In the genomic region with DNA sequence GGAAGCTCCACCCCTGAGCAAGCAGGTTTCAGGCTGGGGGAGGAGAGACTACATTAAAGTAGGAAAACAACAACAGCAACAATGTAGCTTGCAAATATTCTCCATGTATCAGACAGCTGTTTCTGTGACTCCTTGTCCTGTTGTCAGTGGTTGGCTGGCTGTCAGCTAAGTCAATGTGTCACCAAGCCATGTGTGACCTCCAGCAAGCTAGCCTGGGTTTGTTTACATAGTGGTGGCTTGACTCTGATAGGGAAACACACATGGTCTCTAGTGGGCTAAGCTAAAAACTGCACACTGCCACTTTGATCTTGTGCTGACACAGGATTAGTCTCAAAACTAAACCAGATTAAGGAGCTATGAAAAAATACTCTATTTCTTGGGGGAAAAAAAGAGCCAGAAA, we compare ENCODE assay signal across 15 mouse cellular contexts.
DNase-seq lines count a peak whose midpoint lies in the region; ATAC-seq and TF ChIP-seq lines count a peak whose summit lies in the region.
"Had no signal": no experiment of that assay in that cellular context is flagged by ENCODE, and none has a peak within 500 bp of the region (broad histone marks: within the 10 kb centered on the region; RNA-seq: fewer than 3 reads in every experiment).

No protein-coding gene starts in this region.

- H3K27me3 ChIP-seq in kidney, adult 2 months (replicated peaks; ENCODE audit: control insufficient read depth, insufficient read depth, low read length): no peaks in the 10 kb centered on the region
- no peaks in the 10 kb centered on the region for H3K27me3 ChIP-seq in lung, embryonic 16.5 days (ENCODE audit: control insufficient read depth, insufficient read depth, low read depth, low read length)
- H3K27me3 ChIP-seq: limb, embryonic 13.5 days; midbrain, embryonic 15.5 days had no signal

- 0 out of 2 replicates have a peak overlapping the region, but pooled peaks have one; percentile 12 for H3K4me2 ChIP-seq in lung, embryonic 16.5 days (ENCODE audit: low read depth, low read length)
- H3K4me2 ChIP-seq: limb, embryonic 13.5 days; midbrain, embryonic 15.5 days had no signal

- ATAC-seq in lung, embryonic 16.5 days (ENCODE audit: low read depth): peak; percentile 69
- ATAC-seq in frontal cortex, adult (ENCODE audit: low TSS enrichment): no peak
- no peak for ATAC-seq in megakaryocyte, adult 5-6 weeks (ENCODE audit: poor library complexity, severe bottlenecking)
- ATAC-seq: midbrain, embryonic 15.5 days had no signal

- H3K9me3 ChIP-seq in lung, embryonic 16.5 days (ENCODE audit: control insufficient read depth, low read length): no peaks in the 10 kb centered on the region
- H3K9me3 ChIP-seq: limb, embryonic 13.5 days; midbrain, embryonic 15.5 days had no signal

- no peaks in the 10 kb centered on the region for H3K4me1 ChIP-seq in kidney, adult 2 months (ENCODE audit: control insufficient read depth, insufficient read depth, low read length)
- no peaks in the 10 kb centered on the region for H3K4me1 ChIP-seq in lung, embryonic 16.5 days (replicated peaks; ENCODE audit: control insufficient read depth, insufficient read depth, low read length)
- H3K4me1 ChIP-seq: limb, embryonic 13.5 days; midbrain, embryonic 15.5 days had no signal

- H3K36me3 ChIP-seq in kidney, adult 2 months (ENCODE audit: control insufficient read depth, insufficient read depth, low read length): no peaks in the 10 kb centered on the region
- no peaks in the 10 kb centered on the region for H3K36me3 ChIP-seq in lung, embryonic 16.5 days (ENCODE audit: control insufficient read depth, insufficient read depth, low read length)
- H3K36me3 ChIP-seq: limb, embryonic 13.5 days; midbrain, embryonic 15.5 days had no signal

- H3K4me3 ChIP-seq in kidney, adult 2 months (ENCODE audit: insufficient read depth, low read depth, low read length): no peak overlapping the region
- no peak overlapping the region for H3K4me3 ChIP-seq in lung, embryonic 16.5 days (ENCODE audit: low read length)
- H3K4me3 ChIP-seq: erythroblast, embryonic 14.5 days; limb, embryonic 13.5 days; midbrain, embryonic 15.5 days had no signal

- no peak for TF ChIP-seq POLR2A in kidney, adult 2 months (IDR thresholded peaks at IDR 0.05; ENCODE audit: low read depth, low read length)

- TF ChIP-seq CTCF in kidney, adult 2 months (conservative IDR thresholded peaks at IDR 0.05; ENCODE audit: insufficient read depth, insufficient read length, low read depth, low read length): no peak

- H3K27ac ChIP-seq in kidney, adult 2 months (ENCODE audit: insufficient read depth, low read depth, low read length): no peak overlapping the region
- H3K27ac ChIP-seq in lung, embryonic 16.5 days (ENCODE audit: low read length): no peak overlapping the region
- H3K27ac ChIP-seq: limb, embryonic 13.5 days; midbrain, embryonic 15.5 days had no signal

- no peak overlapping the region for H3K9ac ChIP-seq in lung, embryonic 16.5 days (ENCODE audit: low read length)
- H3K9ac ChIP-seq: limb, embryonic 13.5 days; midbrain, embryonic 15.5 days had no signal

- peak; percentile 5 for DNase-seq in embryo, embryonic 10 days (ENCODE audit: low spot score)
- DNase-seq in embryo, embryonic 10.5 days (ENCODE audit: low spot score): no peak
- peak; percentile 1 for DNase-seq in 416B (ENCODE audit: low read depth)
- peak; percentile 48 for DNase-seq in kidney, adult 2 months
- DNase-seq in cerebellum, postnatal 14 days: no peak
- DNase-seq: cerebellum, adult 2 months; heart, postnatal 36 days; spleen, adult 18-20 months; thymus, postnatal 36 days had no signal

Comparison
In these comparisons a context has a peak if more than half of its experiments do, and no peak if none do; other contexts are left out.
1. DNase-seq: peak in embryo, embryonic 10 days (single experiment), 416B (single experiment) and kidney, adult 2 months (single experiment); none in embryo, embryonic 10.5 days (single experiment) and cerebellum, postnatal 14 days (0 of 2).